Mouse (Mus musculus) thymus, adult 2 months (tissue): ENCODE measurements at regions not wholly inside any gene's neighbourhood (a gene's known extent, or its start where the extent isn't known, plus 50 kb on each side); places are given as distances from the start of the nearest gene placed in this dataset.

Experiments used
- CTCF ChIP-seq: fragments of 200-500 bp; IDR thresholded peaks from 2 replicates; pipeline ENCODE4 v1.5.1; 2012; ENCODE audit warnings: mild to moderate bottlenecking, control low read depth, low read length, moderate library complexity, borderline replicate concordance; ENCODE audit not compliant: control insufficient read depth, poor library complexity, insufficient read depth; ENCODE audit errors: extremely low read depth
- POLR2A ChIP-seq: fragments of 200-500 bp; IDR thresholded peaks from 2 replicates; pipeline ENCODE4 v1.6.1; 2012; ENCODE audit warnings: mild to moderate bottlenecking, low read length, control low read depth, moderate library complexity; ENCODE audit not compliant: control insufficient read depth, poor library complexity, insufficient read depth; ENCODE audit errors: extremely low read depth

- TF ChIP-seq CTCF (no peak), POLR2A (no peak)
Measured at GRCm38 (mm10) chr12:12180986-12181385, 81.0 kb upstream of the Fam49a start.
